Mouse (Mus musculus) heart, adult 8-10 months (tissue): ENCODE results near the gene Fam240b. TPM values are rescaled to one million over a fixed set of nuclear protein-coding genes. Genes with fewer than 3 reads are reported as not detected.

ENCODE experiments used
- DNase-seq: peaks from one replicate; pipeline ENCODE4 v3.0.0; 2022; ENCODE audit warnings: low spot score
- total RNA-seq, 4 experiments: library from RNA; stranded (reverse); gene quantifications; 2 replicates each; pipeline ENCODE4 v1.2.4; 2022

Fam240b gene
- total RNA-seq, 4 experiments from 2014 or later = not detected

DNA sequence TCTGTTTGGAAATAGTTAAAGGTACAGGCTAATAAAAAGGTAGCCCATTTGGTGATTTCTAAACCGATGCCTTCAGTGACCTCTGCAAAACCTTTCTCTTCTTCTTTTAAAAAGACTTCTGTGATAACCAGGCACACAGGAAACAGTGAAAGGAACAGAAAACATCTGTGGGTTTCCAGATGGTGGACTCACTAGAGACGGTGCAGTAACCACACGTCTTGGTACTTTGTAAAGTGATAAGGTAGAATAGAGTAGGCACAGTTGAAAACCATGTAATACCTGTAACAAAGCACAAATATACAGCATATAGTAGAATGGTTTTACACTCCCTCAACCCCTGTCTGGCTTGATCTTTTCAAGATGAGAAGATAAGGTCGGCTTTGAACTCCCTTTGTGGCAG, 57.0 kb downstream of the Fam240b start:
- DNase-seq = no peak

DNA sequence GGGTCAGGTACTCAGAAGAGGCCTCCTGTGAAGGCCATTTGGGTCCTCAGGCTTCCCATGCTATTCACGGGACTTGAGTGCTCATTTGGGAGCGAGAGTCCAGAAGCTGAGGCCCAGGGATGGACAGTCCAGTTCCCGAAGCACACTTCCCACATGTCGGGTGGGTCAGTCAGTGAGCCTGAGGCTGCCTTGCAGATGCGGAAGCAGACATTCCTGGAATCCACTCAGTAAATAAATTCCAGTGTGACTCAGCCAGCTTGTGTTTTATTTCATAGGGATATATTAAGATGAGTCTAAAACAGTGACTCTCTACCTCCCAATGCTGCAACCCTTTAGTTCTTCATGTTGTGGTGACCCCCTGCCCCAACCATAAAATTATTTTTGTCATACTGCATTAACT, 58.1 kb downstream of the Fam240b start:
- no peak for DNase-seq

GRCm38 (mm10) chr13:64438863-64439452, 58.6 kb downstream of the Fam240b start:
- peak; percentile 73 for DNase-seq

- no peak for DNase-seq
These were observed 59.8 kb downstream of the Fam240b start for GRCm38 (mm10) chr13:64437801-64438200.

DNA sequence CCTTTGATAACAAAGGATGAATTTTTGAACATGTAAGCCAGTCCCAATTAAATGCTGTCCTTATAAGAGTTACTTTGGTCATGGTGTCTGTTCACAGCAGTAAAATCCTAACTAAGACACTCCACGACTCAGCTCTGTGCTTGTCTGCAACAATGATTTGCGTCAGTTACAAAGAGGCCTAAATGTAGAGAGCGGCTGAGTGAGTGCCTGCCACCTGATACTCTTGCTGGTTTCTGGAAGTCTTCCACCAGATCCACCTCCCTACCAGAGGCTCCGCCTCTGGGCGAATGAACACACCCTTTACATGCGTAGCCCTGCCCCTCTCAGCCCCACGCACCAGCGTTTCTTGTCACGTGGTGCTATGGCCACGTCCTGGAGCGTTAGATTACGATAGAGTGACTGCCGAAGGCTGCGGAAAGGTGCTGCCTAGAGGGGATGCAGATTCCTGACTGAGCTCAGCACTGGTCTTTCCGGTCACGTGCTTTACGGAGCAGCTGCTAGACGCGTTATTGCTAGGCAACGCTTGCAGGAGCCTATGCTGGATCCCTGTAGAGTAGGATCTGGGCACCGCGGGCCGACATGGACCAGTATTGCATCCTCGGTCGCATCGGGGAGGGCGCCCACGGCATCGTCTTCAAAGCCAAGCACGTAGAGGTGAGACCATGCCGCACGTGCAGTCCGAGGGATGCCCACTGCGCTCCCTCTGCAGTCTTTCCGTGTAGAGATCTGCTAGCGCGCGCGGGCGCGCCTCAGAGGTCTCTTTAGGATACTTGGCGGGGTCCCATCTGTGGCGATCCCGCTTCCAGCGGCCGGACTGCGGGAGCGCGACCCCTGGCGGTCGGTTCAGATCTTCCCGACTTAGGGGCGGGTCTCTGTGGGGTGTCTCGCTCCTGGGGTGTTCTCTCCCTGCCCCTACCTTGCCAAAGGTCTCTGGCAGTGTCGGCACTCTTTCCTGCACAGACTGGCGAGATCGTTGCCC, 65.3 kb downstream of the Fam240b start, which contains the start of gene Cdk20:
Gene Cdk20, plus strand, starts transcription at position 298 of the 979 bp plus-strand sequence.
- peak; percentile 95 for DNase-seq

Other genes starting within 250 kb of the Fam240b start
- gene Cdc14b, start 222.5 kb downstream of the Fam240b start, total RNA-seq = 10 to 100 TPM in 2 of 4 experiments, 1 to 10 TPM in 2; 7.7 to 11.5 (median 9.7) TPM
- 10 to 100 TPM; 56.9 to 69.9 (median 65.3) TPM for gene Aaed1, start 185.1 kb downstream of the Fam240b start, total RNA-seq
- 100 to 1,000 TPM; 187 to 292 (median 203) TPM for gene Ctsl, start 126.9 kb downstream of the Fam240b start, total RNA-seq
- 1 to 10 TPM; 2.6 to 3.9 (median 2.8) TPM for gene Cdk20, start 65.5 kb downstream of the Fam240b start, total RNA-seq